Mouse (Mus musculus) MEL-GATA-1-ER (cell line): ENCODE measurements around the gene Dnah12.
"Not testable (repeated sequence)": the region's sequence is repeated elsewhere in the genome, so short reads cannot be mapped to it uniquely, and the experiment has no call there.

Experiments used
- DNase-seq: peaks from one replicate; pipeline ENCODE4 v3.0.0-alpha.2; 2012; ENCODE audit warnings: low read depth; ENCODE audit errors: extremely low read depth

Gene Dnah12

DNA sequence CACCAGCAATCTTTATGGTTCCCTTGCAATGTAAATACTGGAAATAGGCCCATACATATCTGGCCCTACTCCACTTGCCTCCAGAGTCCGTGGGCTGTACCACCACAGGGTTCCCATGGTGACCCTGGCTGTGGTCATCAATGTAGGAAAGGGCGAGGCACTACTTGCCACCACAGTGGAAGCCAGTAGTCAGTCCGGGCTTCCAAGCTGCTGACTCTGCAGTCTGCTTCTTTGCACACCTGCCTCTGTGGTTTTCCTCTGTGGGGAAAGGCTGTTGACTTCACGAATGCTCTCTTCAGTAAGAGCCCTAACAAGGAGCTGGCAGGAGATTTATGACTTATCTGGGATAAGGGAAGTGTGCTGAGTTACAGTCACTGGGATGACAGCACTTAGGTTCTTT lies 185.7 kb downstream of the Dnah12 start:
- no peak for DNase-seq

DNA sequence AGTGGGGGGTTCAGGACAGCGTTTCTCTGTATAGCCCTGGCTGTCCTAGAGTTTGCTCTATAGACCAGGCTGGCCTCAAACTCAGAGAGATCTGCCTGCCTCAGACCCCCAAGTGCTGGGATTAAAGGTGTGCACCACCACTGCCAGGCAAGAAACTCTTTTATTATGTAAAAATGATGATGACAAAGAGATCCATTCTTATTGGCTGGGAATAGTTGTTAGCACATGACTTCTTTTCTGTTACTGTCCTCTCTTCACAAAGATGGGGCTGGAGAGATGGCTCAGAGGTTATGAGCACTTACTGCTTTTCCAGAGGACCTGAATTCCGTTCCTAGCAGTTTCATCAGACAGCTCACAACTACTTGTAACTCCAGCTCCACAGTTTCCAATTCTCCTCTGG lies 186.9 kb downstream of the Dnah12 start:
- DNase-seq: no peak

DNA sequence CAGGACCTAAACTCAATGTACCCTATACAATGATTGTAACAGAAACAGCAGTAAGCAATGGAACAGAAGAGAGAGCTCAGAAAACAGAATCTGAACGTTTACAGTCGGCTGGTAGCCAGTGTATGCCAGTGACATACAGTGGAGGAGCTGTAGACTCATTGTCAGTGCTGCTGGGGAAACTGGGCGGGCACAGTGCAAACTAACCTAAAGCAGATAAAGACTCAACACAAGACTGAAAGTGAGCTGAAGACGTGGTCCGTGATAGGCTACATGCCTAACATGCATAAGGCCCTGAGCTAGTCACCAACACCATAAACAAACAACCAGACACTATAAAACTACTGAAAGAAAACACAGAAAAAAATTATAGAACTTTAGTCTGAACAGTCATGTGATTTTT lies 188.6 kb downstream of the Dnah12 start:
- DNase-seq: no peak

DNA sequence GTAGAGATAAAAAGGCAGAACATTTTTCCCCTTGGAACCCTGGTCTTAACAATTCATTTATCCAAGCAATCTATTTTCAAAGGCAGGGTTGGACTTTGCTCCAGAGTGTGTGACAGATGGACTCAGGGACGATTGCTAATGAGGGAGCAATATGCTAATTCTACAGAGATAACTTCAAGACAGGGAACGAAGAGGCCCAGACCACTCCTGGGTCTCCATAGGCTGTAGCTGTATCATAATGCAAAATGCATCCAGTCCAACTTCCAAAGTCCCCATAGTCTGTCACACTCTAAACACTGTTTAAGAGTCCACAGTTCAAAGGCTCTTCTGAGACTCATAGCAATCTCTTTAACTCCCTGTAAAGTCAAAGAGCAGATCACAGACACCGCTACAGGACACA lies 194.2 kb downstream of the Dnah12 start:
- no peak for DNase-seq

DNA sequence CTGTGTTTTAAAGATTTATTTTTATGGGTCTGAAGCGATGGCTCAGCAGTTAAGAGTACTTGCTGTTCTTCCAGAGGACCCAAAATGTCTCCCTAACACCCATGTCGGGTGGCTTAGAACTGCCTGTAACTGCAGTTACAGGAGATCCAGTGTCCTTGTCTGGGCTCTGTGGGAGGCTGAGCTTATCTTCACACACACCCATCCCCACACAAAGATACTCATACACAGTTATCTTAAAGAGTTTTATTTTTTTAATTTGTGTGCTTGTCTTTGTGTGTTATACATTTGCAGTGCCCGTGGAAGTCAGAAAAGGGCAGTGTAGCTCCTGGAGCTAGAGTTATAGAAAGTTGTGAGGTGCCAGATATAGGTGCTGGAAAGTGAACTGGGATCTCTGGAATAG lies 197.7 kb downstream of the Dnah12 start:
- no peak for DNase-seq

DNA sequence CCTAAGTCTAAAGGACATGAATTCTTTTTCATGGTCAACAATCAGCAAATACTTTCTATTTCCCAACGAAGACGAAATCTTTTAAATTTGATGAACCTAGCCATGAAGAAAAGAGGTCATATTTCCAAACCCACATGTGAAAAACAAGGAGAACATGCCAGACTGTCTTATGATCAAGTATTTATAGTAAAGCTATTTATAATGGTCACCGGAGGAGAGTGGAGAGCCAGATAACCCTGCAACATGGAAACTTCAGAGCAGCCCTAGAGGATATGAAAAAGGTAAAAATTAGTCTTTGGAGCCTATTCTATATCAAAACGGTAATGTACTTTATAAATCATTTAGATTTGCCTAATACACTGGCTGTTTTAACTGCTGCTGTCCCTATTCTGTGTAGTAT lies 201.3 kb downstream of the Dnah12 start, which contains the start of gene Asb14:
Gene Asb14 (plus strand): TSS at position 166 of the 400 bp plus-strand sequence.
- no peak for DNase-seq

DNA sequence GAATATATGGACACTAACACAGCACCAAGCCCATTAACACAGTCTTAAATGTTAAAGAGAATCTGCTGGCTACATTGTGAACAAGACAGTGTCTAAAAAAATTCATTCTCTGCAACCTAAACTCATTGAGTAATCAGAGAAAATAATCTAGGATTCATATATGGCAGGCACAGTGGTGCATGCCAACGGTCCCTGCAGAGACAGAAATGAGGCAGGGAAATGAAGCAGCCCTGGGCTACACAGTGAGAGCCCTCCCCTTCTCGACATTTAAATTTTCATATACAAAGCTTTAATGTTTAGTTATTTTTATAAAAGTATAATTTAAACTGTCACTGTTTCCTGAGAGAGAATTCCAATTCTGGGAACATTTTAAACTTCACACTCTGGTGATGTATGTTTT lies 206.4 kb downstream of the Dnah12 start:
- no peak for DNase-seq

DNA sequence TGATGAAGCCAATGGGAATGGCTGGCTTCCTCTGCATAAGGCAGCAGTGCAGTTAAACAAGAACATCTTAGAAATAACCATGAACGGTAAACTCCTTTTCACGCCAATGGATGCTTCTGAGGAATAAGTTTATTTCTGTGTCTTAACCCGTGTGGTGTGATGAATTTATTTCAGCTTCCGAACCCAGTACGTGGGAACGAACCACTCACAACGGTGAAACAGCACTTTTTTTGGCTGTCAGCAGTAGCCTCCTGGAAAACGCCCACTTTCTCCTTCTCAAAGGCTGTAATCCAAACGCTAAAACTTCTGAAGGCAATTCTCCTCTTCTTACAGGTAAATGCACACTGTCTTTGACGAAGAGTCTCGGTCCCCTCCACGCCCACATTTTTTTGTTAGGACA lies 207.8 kb downstream of the Dnah12 start:
- no peak for DNase-seq

DNA sequence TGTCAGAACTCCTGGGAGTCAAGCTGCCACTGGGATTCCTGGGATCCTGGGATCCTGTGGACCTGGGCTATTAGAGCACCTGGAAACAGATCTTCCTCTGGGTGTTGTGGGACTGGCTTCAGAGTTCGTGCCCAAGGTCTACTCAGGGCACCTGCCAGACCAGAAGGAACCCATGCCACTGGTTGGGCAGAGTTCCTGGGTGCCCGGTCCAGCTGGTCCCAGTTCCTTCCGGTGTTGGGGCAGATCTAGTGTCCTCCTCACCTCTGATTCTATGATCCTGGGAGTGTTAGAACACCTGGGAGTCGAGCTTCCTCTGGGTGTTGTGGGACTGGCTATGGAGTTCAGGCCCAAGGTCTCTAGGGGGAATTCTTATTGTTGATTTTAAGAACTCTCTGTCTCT lies 214.3 kb downstream of the Dnah12 start:
- DNase-seq: no peak

DNA sequence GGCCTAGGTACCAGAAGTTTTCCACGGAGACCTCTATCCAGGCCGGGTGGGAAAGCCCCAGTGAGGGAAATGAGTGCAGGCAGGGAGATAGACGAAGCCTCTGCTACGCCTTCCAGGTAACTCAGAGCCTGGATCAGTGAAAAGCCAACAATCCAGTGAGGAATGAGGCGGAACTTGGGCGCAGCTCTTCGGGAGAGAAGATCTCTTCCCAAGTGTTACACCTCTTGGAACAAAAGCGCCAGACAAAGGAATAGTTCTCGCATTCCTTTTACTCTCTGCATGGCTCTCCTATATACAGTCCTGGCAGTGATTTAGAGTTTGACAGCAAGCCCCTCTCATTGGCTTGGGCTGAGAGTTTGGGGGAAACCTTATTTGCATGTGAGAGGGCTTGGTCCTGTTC lies 217.4 kb downstream of the Dnah12 start:
- not testable (repeated sequence) for DNase-seq

DNA sequence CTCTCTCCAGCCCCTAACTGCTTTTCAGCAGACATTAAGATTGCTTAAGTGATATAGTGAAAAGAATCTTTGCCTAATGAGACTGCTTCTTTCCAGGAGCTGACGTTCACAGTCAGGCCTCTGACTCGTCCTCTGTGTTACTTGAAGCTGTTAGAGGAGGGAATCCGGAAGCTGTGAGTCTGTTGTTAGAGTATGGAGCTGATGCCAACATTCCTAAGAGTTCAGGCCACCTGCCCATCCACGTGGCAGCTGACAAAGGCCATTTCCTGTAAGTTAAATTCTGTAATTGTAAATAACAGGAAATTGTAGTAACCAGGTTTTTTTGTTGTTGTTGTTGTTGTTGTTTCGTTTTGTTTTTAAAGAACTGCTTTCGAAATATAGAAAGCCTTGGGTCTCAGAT lies 218.1 kb downstream of the Dnah12 start:
- DNase-seq: no peak

DNA sequence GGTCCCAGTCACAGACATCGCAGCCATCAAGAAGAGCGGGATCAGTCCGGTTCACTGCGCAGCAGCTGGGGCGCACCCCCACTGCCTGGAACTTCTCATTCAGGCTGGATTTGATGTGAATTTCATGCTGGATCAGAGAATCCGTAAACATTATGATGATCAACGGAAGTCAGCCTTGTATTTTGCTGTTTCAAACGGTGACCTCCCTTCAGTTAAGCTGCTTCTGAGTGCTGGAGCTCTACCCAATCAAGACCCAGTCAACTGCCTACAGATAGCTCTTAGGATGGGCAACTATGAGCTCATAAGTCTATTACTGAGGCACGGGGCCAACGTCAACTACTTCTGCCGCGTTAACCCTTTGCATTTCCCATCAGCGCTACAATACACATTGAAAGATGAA lies 218.8 kb downstream of the Dnah12 start:
- no peak for DNase-seq

DNA sequence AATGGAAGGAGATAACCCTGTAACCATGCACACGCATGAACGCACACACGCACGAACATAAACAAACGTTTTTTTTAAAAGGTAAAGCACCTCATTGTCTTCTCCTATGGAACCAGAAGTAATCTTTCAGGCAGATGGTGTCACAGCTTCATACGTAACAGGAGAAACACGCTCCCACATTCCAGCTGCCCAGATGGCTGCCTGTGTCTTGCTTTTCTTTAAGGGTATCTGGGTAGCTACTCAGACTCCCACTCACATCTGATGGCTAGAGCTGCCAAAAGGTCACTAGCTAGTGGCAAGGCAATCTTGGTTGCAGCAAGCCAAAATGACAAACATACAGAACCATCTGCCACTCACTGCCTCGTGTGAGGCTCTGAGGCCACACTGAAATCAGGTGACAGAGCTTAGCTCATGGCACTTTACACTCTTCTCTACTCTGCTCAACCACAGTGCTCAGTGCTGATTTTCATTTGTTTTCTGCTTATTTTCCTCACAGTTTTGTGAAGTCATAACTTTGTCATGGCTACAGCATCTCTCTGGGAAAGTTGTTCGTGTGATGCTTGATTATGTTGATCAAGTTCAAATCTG lies 220.7 kb downstream of the Dnah12 start:
- DNase-seq: no peak

DNA sequence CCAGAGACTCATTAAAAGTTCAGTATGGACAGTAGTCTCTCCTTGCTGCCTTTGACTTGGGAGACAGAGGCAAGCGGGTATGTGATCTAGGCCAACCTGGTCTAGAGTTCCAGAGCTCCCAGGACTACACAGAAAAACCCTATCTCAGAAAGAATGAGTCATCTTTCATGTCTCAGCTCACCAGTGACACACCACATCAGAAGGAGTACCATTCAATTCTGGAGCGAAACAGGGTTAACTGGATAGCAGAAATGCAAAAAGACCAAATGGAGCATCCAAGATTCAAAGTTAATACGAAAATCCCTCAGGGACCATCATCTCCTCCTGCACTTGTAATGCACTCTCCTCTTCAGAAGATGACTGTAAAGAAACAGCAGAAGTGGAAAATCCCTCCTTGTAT lies 226.2 kb downstream of the Dnah12 start:
- no peak for DNase-seq

DNA sequence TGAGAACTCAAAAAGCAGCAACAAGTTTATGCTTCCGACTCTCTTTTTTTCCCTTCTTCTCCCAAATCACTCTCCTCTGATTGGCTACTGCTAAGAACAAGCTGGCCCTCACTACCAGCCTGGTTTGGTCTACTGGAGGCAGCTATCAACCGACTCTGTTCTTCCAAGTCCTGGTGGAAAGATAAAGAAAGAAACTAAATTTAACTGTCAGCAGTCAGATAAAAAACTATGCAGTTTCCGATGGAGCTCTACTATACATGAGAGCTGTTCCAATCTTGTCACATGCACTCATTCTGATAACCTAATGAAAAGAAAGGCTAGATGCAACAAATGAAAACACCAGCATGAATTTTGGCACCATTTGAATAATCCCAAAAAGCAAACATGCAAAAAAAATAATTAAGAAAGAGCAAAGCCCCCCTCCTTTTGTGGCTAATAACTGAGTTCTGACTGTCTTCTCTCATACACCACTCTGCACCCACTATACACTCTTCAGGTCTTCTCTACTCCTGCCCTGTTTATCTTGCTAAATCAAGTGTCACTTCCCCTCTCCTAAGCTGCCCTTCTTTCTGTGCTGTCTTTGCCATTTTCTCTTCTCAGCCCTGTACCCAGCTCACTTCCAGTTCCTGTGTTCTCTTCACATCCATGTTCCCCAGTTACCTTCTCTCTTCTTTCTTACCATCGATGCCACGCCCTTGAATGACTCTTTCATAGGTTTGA lies 230.8 kb downstream of the Dnah12 start:
- DNase-seq: no peak

DNA sequence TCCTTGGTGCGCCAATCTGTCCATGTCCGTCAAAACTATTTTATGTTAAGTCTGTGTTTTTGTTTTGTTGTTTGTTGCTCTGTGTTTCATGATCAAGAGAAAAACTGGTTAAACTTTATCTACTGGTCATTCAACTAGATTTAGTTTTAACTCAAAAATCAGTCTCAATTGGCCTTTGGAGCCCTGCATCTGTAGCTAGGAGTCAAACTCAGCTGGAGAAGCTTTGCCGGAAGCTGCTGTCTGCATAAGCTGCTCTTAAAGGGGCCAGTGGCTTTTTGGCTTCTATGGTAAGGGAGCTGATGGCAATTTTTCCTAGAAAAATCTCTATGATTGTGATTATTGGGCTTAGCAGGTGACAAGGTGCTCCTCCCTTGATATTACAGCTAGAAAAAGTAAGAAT lies 241.8 kb downstream of the Dnah12 start:
- no peak for DNase-seq

DNA sequence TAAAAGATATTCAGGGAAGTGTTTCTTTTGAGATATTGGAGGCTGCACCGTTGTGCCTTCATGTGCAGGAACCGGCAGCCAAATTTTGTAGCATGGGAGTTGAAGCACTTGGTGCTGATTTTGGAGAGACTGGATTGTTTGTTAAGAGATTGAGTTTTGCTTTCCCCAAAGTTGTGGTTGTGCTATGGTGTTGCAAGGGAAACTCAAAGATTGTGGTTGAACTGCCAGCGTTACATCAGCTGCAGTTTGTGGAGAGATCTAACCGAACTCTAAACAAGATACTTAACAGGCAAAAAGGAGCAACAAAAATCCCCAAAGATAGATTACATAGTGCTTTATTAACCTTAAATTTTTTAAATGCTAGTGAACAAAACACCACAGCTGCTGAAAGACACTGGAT lies 242.5 kb downstream of the Dnah12 start:
- no peak for DNase-seq
